Mouse (Mus musculus) liver, embryonic 14.5 days (tissue): ENCODE measurements around the gene Polr3gl.

ENCODE experiments used
- CTCF ChIP-seq: IDR thresholded peaks from 2 replicates; pipeline ENCODE4 v1.5.1; 2016; ENCODE audit warnings: antibody characterized with exemption, low read depth, control low read depth
- EP300 ChIP-seq: IDR thresholded peaks from 2 replicates; pipeline ENCODE4 v1.6.1; 2016; ENCODE audit warnings: antibody characterized with exemption, low read depth

- no peak for TF ChIP-seq CTCF
- no peak for TF ChIP-seq EP300
Measured at GRCm38 (mm10) chr3:96596855-96597254, 2.9 kb upstream of the Polr3gl start.
